Mouse (Mus musculus) lung, postnatal 0 days (tissue): ENCODE measurements around the gene Zfp768.

Experiments used
- CTCF ChIP-seq: IDR thresholded peaks from 2 replicates; pipeline ENCODE4 v1.5.1; 2016; ENCODE audit warnings: antibody characterized with exemption, mild to moderate bottlenecking
- EP300 ChIP-seq: IDR thresholded peaks from 2 replicates; pipeline ENCODE4 v1.6.1; 2016; ENCODE audit warnings: antibody characterized with exemption, mild to moderate bottlenecking, control low read depth

GRCm38 (mm10) chr7:127361449-127361848, 16.1 kb upstream of the Zfp768 start:
- no peak for TF ChIP-seq EP300
- no peak for TF ChIP-seq CTCF
